Mouse (Mus musculus) kidney, adult 9 months (tissue): Measurements from ENCODE around the gene Stap2.

Experiments used
- DNase-seq: peaks from one replicate; pipeline ENCODE4 v3.0.0; 2022

Stap2 gene

DNA sequence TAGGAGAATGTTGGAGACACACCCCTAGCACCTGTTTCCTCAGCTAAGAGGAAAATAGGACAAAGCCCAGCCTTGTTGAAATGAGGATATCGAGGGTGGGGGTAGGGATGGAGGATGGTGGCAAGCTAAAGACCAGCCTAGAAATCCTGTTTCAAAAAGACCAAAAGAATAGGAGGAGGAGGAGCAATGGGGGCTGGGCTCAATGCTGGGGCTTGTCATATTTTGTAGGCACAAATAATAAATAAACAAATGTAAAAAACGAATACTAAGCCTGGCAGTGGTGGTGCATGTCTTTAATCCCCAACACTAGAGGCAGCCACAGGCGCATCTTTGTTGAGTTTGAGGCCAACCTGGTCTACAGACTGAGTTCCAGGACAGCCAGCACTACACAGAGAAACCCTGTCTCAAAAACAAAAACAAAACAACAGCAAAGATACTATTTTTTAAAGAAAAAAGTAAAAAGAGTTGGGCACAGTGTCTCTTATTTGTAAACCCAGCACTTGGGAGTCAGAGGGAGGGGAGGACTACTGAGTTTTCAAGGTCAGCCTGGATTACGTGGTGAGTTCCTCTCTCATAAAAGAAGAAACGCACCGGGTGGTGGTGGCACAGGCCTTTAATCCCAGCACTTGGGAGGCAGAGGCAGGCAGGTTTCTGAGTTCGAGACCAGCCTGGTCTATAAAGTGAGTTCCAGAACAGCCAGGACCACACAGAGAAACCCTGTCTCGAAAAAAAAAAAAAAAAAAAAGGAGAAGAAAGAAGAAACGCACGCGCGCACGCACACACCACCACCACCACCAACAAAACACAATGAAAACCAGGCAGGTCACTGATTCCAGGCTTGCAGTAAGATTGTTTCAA is 47.4 kb downstream of the Stap2 start:
- DNase-seq, result no peak

DNA sequence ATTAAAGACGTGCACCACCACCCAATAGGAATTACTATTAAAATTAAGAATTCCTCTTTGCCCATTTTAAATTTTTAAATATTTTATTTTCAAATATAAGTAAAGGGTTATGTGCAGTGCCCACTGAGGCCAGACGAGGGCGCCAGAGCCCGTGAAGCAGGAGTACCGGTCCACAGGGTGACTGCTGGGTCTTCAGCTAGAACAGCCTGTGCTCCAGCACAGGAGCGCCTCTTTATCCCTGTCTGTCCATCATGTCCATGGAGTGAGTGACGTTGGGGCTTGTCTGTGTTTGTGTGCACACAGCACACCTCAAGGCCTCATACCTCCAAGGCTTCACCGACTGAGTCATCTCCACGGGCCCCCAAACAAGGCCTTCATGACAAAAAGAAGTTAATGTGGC is 48.2 kb downstream of the Stap2 start:
- DNase-seq, result peak; percentile 75

DNA sequence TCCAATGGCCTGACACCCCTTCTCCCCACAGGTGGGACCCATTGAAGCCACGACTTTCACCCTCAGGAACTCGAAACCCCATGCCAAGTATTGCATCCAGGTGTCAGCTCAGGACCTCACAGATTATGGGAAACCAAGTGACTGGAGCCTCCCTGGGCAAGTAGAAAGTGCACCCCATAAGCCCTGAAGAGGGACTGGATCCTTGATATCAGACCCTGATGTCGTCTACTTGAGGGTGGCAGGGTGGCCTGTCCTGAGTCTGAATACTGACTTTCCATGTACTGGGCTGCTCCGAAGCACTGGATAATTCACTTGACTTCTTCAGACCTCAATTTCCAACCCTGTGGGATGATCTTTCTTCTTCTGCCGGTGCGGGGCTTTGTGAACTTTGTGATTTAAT is 48.8 kb downstream of the Stap2 start:
- no peak for DNase-seq

DNA sequence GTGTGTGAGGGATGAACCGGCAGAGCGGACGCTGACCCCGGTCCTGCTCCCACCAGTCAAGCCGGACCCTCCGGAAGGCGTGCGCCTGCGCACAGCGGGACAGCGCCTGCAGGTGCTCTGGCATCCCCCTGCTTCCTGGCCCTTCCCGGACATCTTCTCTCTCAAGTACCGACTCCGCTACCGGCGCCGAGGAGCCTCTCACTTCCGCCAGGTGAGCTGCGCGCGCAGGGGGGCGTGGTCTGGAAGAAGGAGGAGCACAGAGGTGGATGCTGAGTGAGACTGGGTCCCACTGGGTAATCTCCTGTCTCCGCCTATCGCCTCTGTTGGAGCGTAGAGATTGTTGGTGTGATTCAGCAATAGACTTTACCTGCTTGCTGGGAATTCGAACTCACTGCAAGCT is 49.3 kb downstream of the Stap2 start:
- DNase-seq, result peak; percentile 82

DNA sequence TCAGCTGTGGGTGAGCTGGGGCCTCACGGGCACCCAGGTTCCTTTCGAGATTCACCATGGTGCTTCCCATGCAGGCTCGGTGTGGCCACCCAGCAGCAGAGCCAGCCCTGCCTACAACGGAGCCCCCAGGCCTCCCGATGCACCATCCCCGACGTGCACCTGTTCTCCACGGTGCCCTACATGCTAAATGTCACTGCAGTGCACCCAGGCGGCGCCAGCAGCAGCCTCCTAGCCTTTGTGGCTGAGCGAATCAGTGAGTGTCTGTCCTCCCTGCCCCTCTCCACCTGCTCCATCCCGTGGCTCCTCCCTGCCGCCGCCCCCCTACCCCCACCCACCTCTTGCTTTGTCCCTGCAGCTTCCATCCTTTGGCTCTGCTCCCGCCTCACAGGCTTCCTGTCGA is 51.2 kb downstream of the Stap2 start:
- no peak for DNase-seq

DNA sequence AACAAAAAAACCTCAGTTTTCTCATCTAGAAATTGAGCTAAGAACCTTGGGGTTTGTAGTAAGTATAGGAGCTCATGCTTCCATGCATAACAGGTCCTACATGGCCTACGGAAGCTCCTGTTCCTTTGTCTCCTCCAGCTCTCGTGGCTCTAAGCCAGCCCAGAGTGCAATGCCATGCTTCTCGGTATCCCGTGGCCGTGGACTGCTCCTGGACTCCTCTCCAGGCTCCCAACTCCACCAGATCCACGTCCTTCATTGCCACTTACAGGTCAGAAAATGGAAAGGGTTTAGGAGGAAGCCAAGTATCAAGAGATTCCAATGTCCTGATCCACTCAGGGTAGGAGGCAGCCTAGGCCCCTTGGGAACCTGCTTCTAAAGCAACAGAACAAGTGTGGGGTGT is 51.6 kb downstream of the Stap2 start:
- no peak for DNase-seq

DNA sequence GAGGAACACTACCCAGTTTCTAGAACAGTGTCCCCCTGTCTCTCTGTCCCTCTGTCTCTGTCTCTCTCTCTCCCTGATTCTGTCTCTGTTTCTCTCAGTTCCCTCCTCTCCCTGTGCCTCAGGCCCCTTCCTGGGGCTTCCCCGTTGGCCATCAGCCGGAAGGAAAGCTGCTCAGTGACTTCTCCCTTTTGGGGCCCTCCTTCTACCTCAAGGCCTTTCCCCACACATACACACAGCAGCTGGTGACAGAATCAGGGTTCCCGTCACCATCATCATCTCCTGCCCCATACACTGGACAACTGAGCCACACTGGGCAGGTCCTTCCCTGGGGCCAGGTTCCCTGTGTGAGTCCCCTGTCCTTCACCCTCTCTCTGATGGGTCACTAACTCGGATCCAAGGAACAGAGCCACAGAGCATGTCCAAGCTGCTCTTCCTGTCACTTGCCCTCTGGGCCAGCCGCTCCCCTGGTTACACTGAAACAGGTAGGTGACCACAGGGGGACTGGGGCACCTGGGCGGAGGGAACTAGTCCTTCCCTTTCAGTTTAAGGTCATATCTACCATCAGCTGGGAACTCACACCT is 52.8 kb downstream of the Stap2 start, which contains the start of gene Ebi3:
Gene Ebi3 (plus strand): TSS at position 194 of the 581 bp plus-strand sequence.
- no peak for DNase-seq

DNA sequence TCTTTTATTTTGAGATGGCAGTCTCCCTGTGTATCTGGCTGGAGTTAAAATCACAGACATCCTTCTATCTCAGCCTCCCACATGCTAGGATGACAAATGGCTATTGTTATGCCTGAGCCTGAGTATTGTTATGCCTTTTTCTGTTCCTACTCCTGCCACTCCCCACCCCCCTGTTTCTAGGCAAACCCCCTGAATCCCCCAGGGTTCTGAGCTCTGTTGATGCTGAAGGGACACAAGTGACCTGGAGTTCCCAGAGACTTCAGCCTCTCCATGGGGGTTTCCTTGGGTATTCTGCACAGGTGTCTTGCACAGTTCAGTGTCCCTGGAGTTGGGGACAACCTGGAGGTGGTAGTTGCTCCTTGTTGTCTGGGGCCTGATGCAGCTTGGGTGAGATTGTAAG is 53.3 kb downstream of the Stap2 start:
- DNase-seq, result no peak

DNA sequence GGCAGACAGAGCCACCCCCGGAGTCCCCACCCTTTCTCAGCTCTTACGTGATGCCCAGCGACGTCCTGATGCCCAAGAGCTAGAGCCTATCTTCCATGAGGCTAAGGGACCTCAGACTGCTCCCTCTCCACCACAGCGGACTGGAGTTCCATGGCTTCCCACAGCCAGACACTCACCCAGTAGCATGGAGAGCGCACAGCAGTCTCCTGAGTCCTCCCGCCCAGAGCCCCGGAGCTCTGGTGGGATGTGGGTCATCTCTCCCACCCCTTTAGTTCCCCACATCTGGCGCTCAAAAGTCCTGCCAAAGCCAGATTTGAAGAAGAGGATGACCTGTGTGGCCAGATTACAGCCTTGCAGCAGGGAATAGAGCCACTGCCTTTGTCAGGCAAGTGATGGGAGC is 54.8 kb downstream of the Stap2 start:
- no peak for DNase-seq

DNA sequence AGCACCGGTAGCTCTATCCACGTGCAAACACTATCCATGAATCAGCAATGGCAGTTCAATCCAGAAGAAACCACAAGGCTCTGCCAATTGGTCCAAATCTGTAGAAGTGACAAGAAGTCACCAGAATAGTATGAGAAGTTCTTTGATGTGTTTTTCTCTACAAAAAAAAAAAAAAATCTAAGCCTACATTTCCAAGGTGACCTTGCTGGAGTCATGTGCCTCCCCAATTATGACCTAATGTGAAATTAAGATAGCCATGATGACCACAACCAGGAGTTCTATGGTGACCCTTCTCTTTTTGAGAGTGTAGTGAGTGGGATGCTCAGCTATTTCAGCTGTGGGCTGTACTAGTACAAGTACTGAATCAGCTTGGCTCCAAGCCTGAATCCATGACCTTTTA is 56.0 kb downstream of the Stap2 start, which contains the start of gene Zfp119b:
Gene Zfp119b (minus strand): TSS at position 101 of the 400 bp plus-strand sequence.
- no peak for DNase-seq

DNA sequence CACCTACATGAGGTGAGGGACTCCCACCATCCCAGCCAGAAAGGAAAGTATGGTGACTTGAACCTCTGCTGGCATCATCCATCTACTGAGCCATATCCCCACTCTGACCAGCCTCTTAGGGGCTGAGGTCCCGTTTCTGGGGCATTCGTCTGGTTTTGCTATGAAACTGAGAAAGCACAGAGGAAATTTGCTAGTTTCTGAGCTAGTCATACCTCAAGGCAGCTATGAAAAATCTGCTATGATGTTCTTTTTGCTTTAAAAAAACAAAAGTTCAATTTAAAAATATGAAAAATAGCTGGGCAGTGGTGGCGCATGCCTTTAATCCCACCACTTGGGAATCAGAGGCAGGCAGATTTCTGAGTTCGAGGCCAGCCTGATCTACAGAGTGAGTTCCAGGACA is 56.7 kb downstream of the Stap2 start:
- no peak for DNase-seq
